Mouse (Mus musculus) heart, postnatal 0 days (tissue): ENCODE data around the gene Krt72.

Experiments used
- CTCF ChIP-seq: IDR thresholded peaks from 2 replicates; pipeline ENCODE4 v1.5.1; 2016; ENCODE audit warnings: antibody characterized with exemption, control low read depth, low read depth
- EP300 ChIP-seq: IDR thresholded peaks from 2 replicates; pipeline ENCODE4 v1.6.1; 2016; ENCODE audit warnings: antibody characterized with exemption, low read depth

- no peak for TF ChIP-seq CTCF
- TF ChIP-seq EP300, result no peak
Measured at GRCm38 (mm10) chr15:101833131-101833530, 46.9 kb upstream of the Krt72 start.
